19 mouse cellular contexts compared by ENCODE assay signal in genomic region chr9:41922416-41922815, GRCm38 (mm10).
DNase-seq lines count a peak whose midpoint lies in the region; ATAC-seq lines count a peak whose summit lies in the region.
"Had no signal": no experiment of that assay in that cellular context is flagged by ENCODE, and none has a peak within 500 bp of the region (broad histone marks: within the 10 kb centered on the region; RNA-seq: fewer than 3 reads in every experiment).

No protein-coding gene starts in this region.

- peaks cover 13% of the 10 kb centered on the region; the same call in 1 of the 2 replicates for H3K4me1 ChIP-seq in kidney, embryonic 15.5 days

- H3K9me3 ChIP-seq in kidney, embryonic 15.5 days (replicated peaks) = no peaks in the 10 kb centered on the region

- no peak overlapping the region for H3K4me3 ChIP-seq in kidney, embryonic 15.5 days (replicated peaks)
- H3K4me3 ChIP-seq: midbrain, embryonic 10.5 days had no signal

- H3K27ac ChIP-seq in kidney, embryonic 15.5 days = 0 out of 2 replicates have a peak overlapping the region, but pooled peaks have one; percentile 6
- H3K27ac ChIP-seq: hindbrain, embryonic 14.5 days; liver, embryonic 14.5 days; macrophage; midbrain, embryonic 10.5 days; stomach, postnatal 0 days had no signal

- no peak overlapping the region for H3K4me2 ChIP-seq in kidney, embryonic 15.5 days
- H3K4me2 ChIP-seq: hindbrain, embryonic 14.5 days had no signal

- H3K9ac ChIP-seq in kidney, embryonic 15.5 days = no peak overlapping the region
- H3K9ac ChIP-seq: hindbrain, embryonic 14.5 days; liver, embryonic 14.5 days had no signal

- H3K27me3 ChIP-seq in kidney, embryonic 15.5 days = no peaks in the 10 kb centered on the region

- no peaks in the 10 kb centered on the region for H3K36me3 ChIP-seq in kidney, embryonic 15.5 days
- H3K36me3 ChIP-seq: midbrain, embryonic 10.5 days had no signal

- DNase-seq in adrenal gland, postnatal 36 days = peak; percentile 19 to 26
- DNase-seq in adrenal gland, adult 8-10 months = no peak
- DNase-seq in heart, adult 9 months (ENCODE audit: low spot score in 2 of 2) = peak; percentile 29 to 35
- DNase-seq in heart, postnatal 14 days = no peak
- no peak for DNase-seq in kidney, adult 11 months
- DNase-seq in skeletal muscle tissue, adult 2 months (ENCODE audit: low read depth, low spot score) = peak; percentile 8
- DNase-seq in left cerebral cortex, adult 9 months (ENCODE audit: low spot score in 2 of 2) = no peak
- DNase-seq: cerebellum, adult 9-11 months; gastrocnemius, postnatal 36 days; kidney, postnatal 36 days; retina, postnatal 1 day; right cerebral cortex, postnatal 4 days had no signal

- intact Hi-C loops in heart, postnatal 14 days (cut with DNase I) = no loop called here

- 0 out of 2 replicates have a peak, but pooled peaks have one; percentile 25 for ATAC-seq in kidney, embryonic 15.5 days (replicated peaks; ENCODE audit: low FRiP score)
- ATAC-seq: intestine, embryonic 16.5 days had no signal

- 56% methylated on average over 6 of the region's 6 CpGs for WGBS in kidney, embryonic 15.5 days

Comparison
In these comparisons a context has a peak if more than half of its experiments do, and no peak if none do; other contexts are left out.
1. DNase-seq: peak in adrenal gland, postnatal 36 days (2 of 2), heart, adult 9 months (2 of 2) and skeletal muscle tissue, adult 2 months (single experiment); none in adrenal gland, adult 8-10 months (single experiment), heart, postnatal 14 days (0 of 2), kidney, adult 11 months (single experiment) and left cerebral cortex, adult 9 months (0 of 2).